Mouse (Mus musculus) spleen, postnatal 4 days (tissue): ENCODE results near the gene Hnf4a.

Experiments
- DNase-seq, 2 experiments: peaks; one replicate each; pipeline ENCODE4 v3.0.0; 2022; ENCODE audit warnings: low spot score in 2 of 2

Gene Hnf4a

GRCm38 (mm10) chr2:163593636-163594282, 87.2 kb downstream of the Hnf4a start:
- no peak for DNase-seq

- no peak for DNase-seq
These were observed 88.5 kb downstream of the Hnf4a start for GRCm38 (mm10) chr2:163595119-163595518.

- no peak for DNase-seq
These were observed 89.7 kb downstream of the Hnf4a start for GRCm38 (mm10) chr2:163596057-163596872.

- no peak for DNase-seq
These were observed 90.2 kb downstream of the Hnf4a start for GRCm38 (mm10) chr2:163596873-163597155.

- DNase-seq, result peak; percentile 71 to 82
These were observed 91.1 kb downstream of the Hnf4a start for GRCm38 (mm10) chr2:163597661-163598060.

- peak; percentile 73 to 89 for DNase-seq
These were observed 92.6 kb downstream of the Hnf4a start for GRCm38 (mm10) chr2:163599226-163599625.

- DNase-seq, result no peak
These were observed 94.5 kb downstream of the Hnf4a start for GRCm38 (mm10) chr2:163601066-163601465.

GRCm38 (mm10) chr2:163601712-163602100, 95.1 kb downstream of the Hnf4a start:
- no peak for DNase-seq

GRCm38 (mm10) chr2:163602101-163602971, 95.7 kb downstream of the Hnf4a start, which contains the start of gene Ttpal:
TSS of gene Ttpal (plus strand) at chr2:163602314.
- peak; percentile 88 to 93 for DNase-seq

GRCm38 (mm10) chr2:163606161-163606560, 99.6 kb downstream of the Hnf4a start:
- DNase-seq, result no peak

GRCm38 (mm10) chr2:163608008-163608407, 101.4 kb downstream of the Hnf4a start:
- DNase-seq, result no peak

GRCm38 (mm10) chr2:163609281-163609975, 102.8 kb downstream of the Hnf4a start:
- DNase-seq, result no peak

GRCm38 (mm10) chr2:163611176-163611575, 104.6 kb downstream of the Hnf4a start:
- no peak for DNase-seq

GRCm38 (mm10) chr2:163613206-163613605, 106.6 kb downstream of the Hnf4a start:
- no peak for DNase-seq

- DNase-seq, result no peak
These were observed 107.4 kb downstream of the Hnf4a start for GRCm38 (mm10) chr2:163613990-163614389.

GRCm38 (mm10) chr2:163615401-163615800, 108.8 kb downstream of the Hnf4a start:
- DNase-seq, result no peak

- DNase-seq, result no peak
These were observed 109.5 kb downstream of the Hnf4a start for GRCm38 (mm10) chr2:163615906-163616651.

GRCm38 (mm10) chr2:163616652-163617227, 110.1 kb downstream of the Hnf4a start:
- DNase-seq, result no peak

- DNase-seq, result no peak
These were observed 110.7 kb downstream of the Hnf4a start for GRCm38 (mm10) chr2:163617232-163617863.

GRCm38 (mm10) chr2:163617874-163618273, 111.3 kb downstream of the Hnf4a start:
- DNase-seq, result no peak
